Mouse (Mus musculus) CH12.LX (cell line): ENCODE data around the gene Rnf144a. TPM values are rescaled to one million over a fixed set of nuclear protein-coding genes. Genes with fewer than 3 reads are reported as not detected.

Experiments used
- DNase-seq: peaks from one replicate; pipeline ENCODE4 v3.0.0-alpha.2; 2013; ENCODE audit errors: extremely low read depth
- H3K27ac ChIP-seq: 2 replicates; pipeline ENCODE4 v1.5.1; 2012; ENCODE audit warnings: low read depth, mild to moderate bottlenecking, control low read depth, moderate library complexity; ENCODE audit not compliant: insufficient read depth
- H3K27me3 ChIP-seq: replicated peaks from 2 replicates; pipeline ENCODE3; 2012; ENCODE audit warnings: inconsistent platforms
- H3K36me3 ChIP-seq, 2 experiments: replicated peaks in 1 of 2; 2 replicates each; pipeline versions ENCODE3 to v1.6.1; 2012; ENCODE audit warnings: inconsistent platforms in 1 of 2, low read length in 1 of 2, mild to moderate bottlenecking in 1 of 2, mixed read lengths in 1 of 2, moderate library complexity in 1 of 2; ENCODE audit not compliant: control insufficient read depth in 1 of 2, insufficient read depth in 1 of 2
- H3K4me1 ChIP-seq, 2 experiments: 2 replicates each; pipeline ENCODE4 v1.6.1; 2012; ENCODE audit warnings: inconsistent platforms in 1 of 2, moderate library complexity in 1 of 2; ENCODE audit not compliant: insufficient read depth in 2 of 2, control insufficient read depth in 1 of 2
- H3K4me2 ChIP-seq: 2 replicates; pipeline ENCODE4 v1.6.1; 2012; ENCODE audit warnings: low read depth, mild to moderate bottlenecking, control low read depth; ENCODE audit not compliant: poor library complexity, insufficient read depth, severe bottlenecking
- H3K4me3 ChIP-seq, 3 experiments: fragments of 150-350 bp in 1 of 3; sonication (generic) in 1 of 3; replicated peaks in 1 of 3; 2 replicates each; pipeline versions ENCODE3 to v1.5.1; 2011 to 2012; ENCODE audit warnings: low read depth in 2 of 3, low read length in 2 of 3, mild to moderate bottlenecking in 2 of 3, moderate library complexity in 2 of 3, control low read depth in 1 of 3, improper control_type of control experiment in 1 of 3, inconsistent platforms in 1 of 3, mixed read lengths in 1 of 3; ENCODE audit not compliant: poor library complexity in 1 of 3
- H3K79me2 ChIP-seq: replicated peaks from 2 replicates; pipeline ENCODE4 v1.6.1; 2012; ENCODE audit warnings: mild to moderate bottlenecking, moderate library complexity; ENCODE audit not compliant: control insufficient read depth, poor library complexity, insufficient read depth, severe bottlenecking; ENCODE audit errors: extremely low read depth
- H3K9ac ChIP-seq: 2 replicates; pipeline ENCODE4 v1.6.1; 2012; ENCODE audit warnings: low read depth, mild to moderate bottlenecking, control low read depth, moderate library complexity; ENCODE audit not compliant: insufficient read depth
- H3K9me3 ChIP-seq: replicated peaks from 2 replicates; pipeline ENCODE3; 2012; ENCODE audit warnings: low read length, inconsistent platforms, mixed read lengths
- BHLHE40 ChIP-seq: IDR thresholded peaks from 2 replicates; pipeline ENCODE4 v1.6.1; 2011; ENCODE audit warnings: mild to moderate bottlenecking, low read depth, low read length, improper control_type of control experiment
- CHD2 ChIP-seq: IDR thresholded peaks from 2 replicates; pipeline ENCODE4 v1.6.1; 2011; ENCODE audit warnings: low read length, improper control_type of control experiment
- HCFC1 ChIP-seq: IDR thresholded peaks from 2 replicates; pipeline ENCODE4 v1.6.1; 2012; ENCODE audit warnings: low read depth, mild to moderate bottlenecking, inconsistent platforms, low read length, improper control_type of control experiment
- IRF4 ChIP-seq: IDR thresholded peaks from 2 replicates; pipeline ENCODE4 v1.6.1; 2014; ENCODE audit warnings: low read depth, mild to moderate bottlenecking, inconsistent platforms, low read length, improper control_type of control experiment
- JUN ChIP-seq: IDR thresholded peaks from 2 replicates; pipeline ENCODE4 v1.6.1; 2011; ENCODE audit warnings: low read depth, mild to moderate bottlenecking, low read length, improper control_type of control experiment, moderate library complexity; ENCODE audit not compliant: insufficient read depth
- MAFK ChIP-seq: IDR thresholded peaks from 2 replicates; pipeline ENCODE4 v1.6.1; 2011; ENCODE audit warnings: low read length, improper control_type of control experiment; ENCODE audit not compliant: insufficient replicate concordance
- MAZ ChIP-seq: IDR thresholded peaks from 2 replicates; pipeline ENCODE4 v1.6.1; 2012; ENCODE audit warnings: low read depth, mild to moderate bottlenecking, inconsistent platforms, low read length, improper control_type of control experiment, moderate library complexity
- MEF2A ChIP-seq: IDR thresholded peaks from 2 replicates; pipeline ENCODE4 v1.6.1; 2014; ENCODE audit warnings: low read depth, mild to moderate bottlenecking, inconsistent platforms, low read length, improper control_type of control experiment, borderline replicate concordance
- MYC ChIP-seq: IDR thresholded peaks from 2 replicates; pipeline ENCODE4 v1.6.1; 2011; ENCODE audit warnings: low read depth, mild to moderate bottlenecking, improper control_type of control experiment, low read length
- NELFE ChIP-seq: IDR thresholded peaks from 2 replicates; pipeline ENCODE4 v1.6.1; 2011; ENCODE audit warnings: low read depth, low read length, improper control_type of control experiment
- NRF1 ChIP-seq: IDR thresholded peaks from 2 replicates; pipeline ENCODE4 v1.6.1; 2014; ENCODE audit warnings: low read depth, mild to moderate bottlenecking, inconsistent platforms, low read length, improper control_type of control experiment, moderate library complexity
- SMC3 ChIP-seq: IDR thresholded peaks from 2 replicates; pipeline ENCODE4 v1.6.1; 2011; ENCODE audit warnings: low read depth, low read length, improper control_type of control experiment
- TCF12 ChIP-seq: IDR thresholded peaks from 2 replicates; pipeline ENCODE4 v1.6.1; 2014; ENCODE audit warnings: low read depth, mild to moderate bottlenecking, inconsistent platforms, low read length, improper control_type of control experiment
- USF2 ChIP-seq: conservative IDR thresholded peaks from 2 replicates; pipeline ENCODE4 v1.6.1; 2011; ENCODE audit warnings: low read depth, low read length, improper control_type of control experiment
- ZC3H11A ChIP-seq: IDR thresholded peaks from 2 replicates; pipeline ENCODE4 v1.6.1; 2012; ENCODE audit warnings: low read depth, mild to moderate bottlenecking, inconsistent platforms, low read length, improper control_type of control experiment
- ZKSCAN1 ChIP-seq: IDR thresholded peaks from 2 replicates; pipeline ENCODE4 v1.6.1; 2012; ENCODE audit warnings: low read depth, inconsistent platforms, low read length, improper control_type of control experiment, borderline replicate concordance
- dilution Hi-C: fragments of 300-500 bp; cut with MboI; formaldehyde crosslinking; loops from 2 replicates; pipeline ENCODE4 v1.14.3; 2020; ENCODE audit warnings: low sequenced_read_pairs; ENCODE audit not compliant: extremely low pct_unique_long_range_greater_than_20kb, extremely low pct_ligation_motif_present
- in situ Hi-C: fragments of 300-500 bp; cut with MboI; formaldehyde crosslinking; loops from 3 replicates; pipeline ENCODE4 v1.14.3; 2019; ENCODE audit warnings: low sequenced_read_pairs, low pct_ligation_motif_present, low pct_unique_long_range_greater_than_20kb, mixed read lengths
- polyA plus RNA-seq: library from polyadenylated mRNA; unstranded; fragments of >175 nt; gene quantifications from 2 replicates; pipeline ENCODE4 v1.2.1, GENCODE M21; 2012; ENCODE audit warnings: low read depth; ENCODE audit not compliant: insufficient read length
- total RNA-seq, 2 experiments: library from RNA; depleted of rRNA; stranded (reverse); fragments of 300-350 nt in 1 of 2; fragments of >200 nt in 1 of 2; gene quantifications; 2 replicates each; pipeline ENCODE4 v1.2.3; 2012 to 2014

The Rnf144a gene
- total and polyA plus RNA-seq, 3 experiments, result 0.04 to 0.57 (median 0.52) TPM

GRCm38 (mm10) chr12:26394485-26395470 is 20.3 kb downstream of the Rnf144a start:
- Histone ChIP-seq H3K9me3 (no peaks in the 10 kb centered on the region), H3K36me3 (no peaks in the 10 kb centered on the region), H3K27ac (no peak overlapping the region), H3K4me1 (no peaks in the 10 kb centered on the region), H3K79me2 (no peaks in the 10 kb centered on the region), H3K4me2 (no peak overlapping the region), H3K4me3 (no peak overlapping the region), H3K9ac (no peak overlapping the region), H3K27me3 (no peaks in the 10 kb centered on the region)
- DNase-seq, result no peak
- dilution Hi-C loops, result no loop called here
- in situ Hi-C loops, result no loop called here
- TF ChIP-seq NRF1 (no peak), CHD2 (no peak), IRF4 (no peak), JUN (no peak), NELFE (no peak), HCFC1 (no peak), MEF2A (no peak), ZKSCAN1 (no peak), MAFK (no peak)

GRCm38 (mm10) chr12:26393291-26393690 is 21.8 kb downstream of the Rnf144a start:
- no peaks in the 10 kb centered on the region for H3K4me1 ChIP-seq
- no peak for TF ChIP-seq USF2
- no peak for TF ChIP-seq ZC3H11A
- TF ChIP-seq MAZ, result no peak
- TF ChIP-seq BHLHE40, result no peak
- no peak for TF ChIP-seq TCF12
- TF ChIP-seq MYC, result no peak
- TF ChIP-seq SMC3, result no peak
- TF ChIP-seq, all 38 proteins: peak for 0
- no peak overlapping the region for H3K4me2 ChIP-seq
- dilution Hi-C loops, result no loop called here
- H3K9me3 ChIP-seq, result no peaks in the 10 kb centered on the region
- no peaks in the 10 kb centered on the region for H3K27me3 ChIP-seq
- no peaks in the 10 kb centered on the region for H3K36me3 ChIP-seq
- DNase-seq, result no peak
- H3K9ac ChIP-seq, result no peak overlapping the region
- in situ Hi-C loops, result no loop called here
- H3K4me3 ChIP-seq, result no peak overlapping the region
- no peaks in the 10 kb centered on the region for H3K79me2 ChIP-seq
- H3K27ac ChIP-seq, result no peak overlapping the region
